ENCODE assay signal across 8 mouse cellular contexts in genomic region chr3:122312078-122312477, GRCm38 (mm10). TPM values are rescaled to one million over a fixed set of nuclear protein-coding genes. Genes with fewer than 3 reads are reported as not detected.
DNase-seq lines count a peak whose midpoint lies in the region; ATAC-seq and TF ChIP-seq lines count a peak whose summit lies in the region.

No protein-coding gene starts in this region.

- ATAC-seq in embryonic facial prominence, embryonic 11.5 days (replicated peaks; ENCODE audit: insufficient number of reproducible peaks, low FRiP score, low TSS enrichment, low read depth): no peak; the same call in 1 of the 2 replicates
- peak; percentile 86 for ATAC-seq in megakaryocyte progenitor cell, adult 5-6 weeks (replicated peaks; ENCODE audit: poor library complexity)

- WGBS in embryonic facial prominence, embryonic 11.5 days: 24% methylated on average over 2 of the region's 2 CpGs

- no peaks in the 10 kb centered on the region for H3K27me3 ChIP-seq in CH12.LX (replicated peaks)
- H3K27me3 ChIP-seq in embryonic facial prominence, embryonic 11.5 days (ENCODE audit: control insufficient read depth, insufficient read depth, low read length): no peaks in the 10 kb centered on the region

- no peak overlapping the region for H3K4me3 ChIP-seq in CH12.LX (replicated peaks in 1 of 3; ENCODE audit: low read depth in 2 of 3, low read length in 2 of 3, poor library complexity in 1 of 3)
- no peak overlapping the region for H3K4me3 ChIP-seq in embryonic facial prominence, embryonic 11.5 days (ENCODE audit: low read depth, low read length)

- peaks cover 8 to 35% of the 10 kb centered on the region in 2 experiments; a peak in 3 of 4 replicates for H3K4me1 ChIP-seq in CH12.LX (ENCODE audit: control insufficient read depth in 1 of 2, insufficient read depth in 2 of 2)
- no peaks in the 10 kb centered on the region for H3K4me1 ChIP-seq in embryonic facial prominence, embryonic 11.5 days (ENCODE audit: control insufficient read depth, insufficient read depth, low read length)

- no peak overlapping the region for H3K9ac ChIP-seq in CH12.LX (ENCODE audit: insufficient read depth, low read depth)
- no peak overlapping the region for H3K9ac ChIP-seq in embryonic facial prominence, embryonic 11.5 days (replicated peaks; ENCODE audit: low read length)

- no peak overlapping the region for H3K4me2 ChIP-seq in CH12.LX (ENCODE audit: insufficient read depth, low read depth, poor library complexity, severe bottlenecking)
- no peak overlapping the region for H3K4me2 ChIP-seq in embryonic facial prominence, embryonic 11.5 days (ENCODE audit: low read depth, low read length)

- H3K36me3 ChIP-seq in CH12.LX (replicated peaks in 1 of 2; ENCODE audit: control insufficient read depth in 1 of 2, insufficient read depth in 1 of 2, low read length in 1 of 2): no peaks in the 10 kb centered on the region
- no peaks in the 10 kb centered on the region for H3K36me3 ChIP-seq in embryonic facial prominence, embryonic 11.5 days (replicated peaks; ENCODE audit: control insufficient read depth, insufficient read depth, low read depth, low read length)

- in situ Hi-C loops in CH12.LX (cut with MboI; ENCODE audit: low pct_ligation_motif_present, low pct_unique_long_range_greater_than_20kb, low sequenced_read_pairs): no loop called here

- no peaks in the 10 kb centered on the region for H3K9me3 ChIP-seq in CH12.LX (replicated peaks; ENCODE audit: low read length)
- H3K9me3 ChIP-seq in embryonic facial prominence, embryonic 11.5 days (replicated peaks; ENCODE audit: control insufficient read depth, low read length): no peaks in the 10 kb centered on the region

- no peaks in the 10 kb centered on the region for H3K79me2 ChIP-seq in CH12.LX (replicated peaks; ENCODE audit: control insufficient read depth, extremely low read depth, insufficient read depth, poor library complexity, severe bottlenecking)

- TF ChIP-seq RAD21 in CH12.LX (IDR thresholded peaks at IDR 0.05; ENCODE audit: low read depth, low read length): peak; percentile 98

- dilution Hi-C loops in CH12.LX (cut with MboI; ENCODE audit: extremely low pct_ligation_motif_present, extremely low pct_unique_long_range_greater_than_20kb, low sequenced_read_pairs): no loop called here

- H3K27ac ChIP-seq in CH12.LX (ENCODE audit: insufficient read depth, low read depth): no peak overlapping the region
- H3K27ac ChIP-seq in embryonic facial prominence, embryonic 11.5 days (replicated peaks; ENCODE audit: low read depth, low read length): no peak overlapping the region

- intact Hi-C loops in heart, postnatal 14 days (cut with DNase I): loop anchor here (1.0 to 10.0 kb wide), 3 partner anchors 103 to 327 kb away; no protein-coding TSS in a partner anchor

- peak; percentile 91 to 98 for TF ChIP-seq CTCF in CH12.LX (conservative IDR thresholded peaks at IDR 0.05 in 1 of 2, IDR thresholded peaks at IDR 0.05 in 1 of 2; ENCODE audit: low read depth in 2 of 2, low read length in 2 of 2)

- DNase-seq in CH12.LX (ENCODE audit: extremely low read depth): peak; percentile 80
- DNase-seq in adrenal gland, postnatal 36 days: peak; percentile 89 to 90
- peak; percentile 92 for DNase-seq in embryonic facial prominence, embryonic 11.5 days (ENCODE audit: low spot score)
- peak; percentile 85 to 92 for DNase-seq in heart, postnatal 14 days
- peak; percentile 89 for DNase-seq in layer of hippocampus, postnatal 10 days (ENCODE audit: low spot score in 2 of 2)
- DNase-seq in right cerebral cortex, adult 2 months (ENCODE audit: low spot score in 2 of 2): peak; percentile 92 to 93
- peak; percentile 89 for DNase-seq in urinary bladder, postnatal 14 days (ENCODE audit: low spot score)

- TF ChIP-seq EP300 in CH12.LX (IDR thresholded peaks at IDR 0.05; ENCODE audit: low read length): no peak

- TF ChIP-seq POLR2A in CH12.LX (IDR thresholded peaks at IDR 0.05; ENCODE audit: low read depth, low read length): no peak

TF ChIP-seq in CH12.LX, 34 proteins besides CTCF, POLR2A, EP300 and RAD21:
- TF ChIP-seq USF1 (IDR thresholded peaks at IDR 0.05; ENCODE audit: low read depth, low read length): no peak
- no peak for TF ChIP-seq UBTF (IDR thresholded peaks at IDR 0.05; ENCODE audit: low read depth, low read length)
- no peak for TF ChIP-seq ETS1 (conservative IDR thresholded peaks at IDR 0.05; ENCODE audit: low read depth, low read length)
- no peak for TF ChIP-seq CHD2 (IDR thresholded peaks at IDR 0.05; ENCODE audit: low read length)
- no peak for TF ChIP-seq CHD1 (IDR thresholded peaks at IDR 0.05; ENCODE audit: low read depth, low read length)
- TF ChIP-seq RCOR1 (conservative IDR thresholded peaks at IDR 0.05; ENCODE audit: low read depth, low read length): 0 out of 2 replicates have a peak, but pooled peaks have one; percentile 18
- TF ChIP-seq NELFE (IDR thresholded peaks at IDR 0.05; ENCODE audit: low read depth, low read length): peak; percentile 53; the same call in 1 of the 2 replicates
- TF ChIP-seq USF2 (conservative IDR thresholded peaks at IDR 0.05; ENCODE audit: low read depth, low read length): no peak
- no peak for TF ChIP-seq ZMIZ1 (IDR thresholded peaks at IDR 0.05; ENCODE audit: low read depth, low read length)
- TF ChIP-seq ZC3H11A (IDR thresholded peaks at IDR 0.05; ENCODE audit: low read depth, low read length): peak; percentile 98
- no peak for TF ChIP-seq MEF2A (IDR thresholded peaks at IDR 0.05; ENCODE audit: borderline replicate concordance, low read depth, low read length)
- TF ChIP-seq PAX5 (IDR thresholded peaks at IDR 0.05; ENCODE audit: low read length): no peak
- TF ChIP-seq ZKSCAN1 (IDR thresholded peaks at IDR 0.05; ENCODE audit: borderline replicate concordance, low read depth, low read length): no peak
- no peak; the same call in 1 of the 2 replicates for TF ChIP-seq JUN (IDR thresholded peaks at IDR 0.05; ENCODE audit: insufficient read depth, low read depth, low read length)
- TF ChIP-seq NRF1 (IDR thresholded peaks at IDR 0.05; ENCODE audit: low read depth, low read length): no peak
- TF ChIP-seq JUND (conservative IDR thresholded peaks at IDR 0.05; ENCODE audit: low read depth, low read length): no peak
- 0 out of 2 replicates have a peak, but pooled peaks have one; percentile 29 for TF ChIP-seq ZNF384 (IDR thresholded peaks at IDR 0.05; ENCODE audit: low read depth, low read length)
- no peak for TF ChIP-seq IRF4 (IDR thresholded peaks at IDR 0.05; ENCODE audit: low read depth, low read length)
- no peak for TF ChIP-seq BHLHE40 (IDR thresholded peaks at IDR 0.05; ENCODE audit: low read depth, low read length)
- no peak for TF ChIP-seq GABPA (IDR thresholded peaks at IDR 0.05; ENCODE audit: insufficient replicate concordance, low read depth, low read length)
- TF ChIP-seq MXI1 (IDR thresholded peaks at IDR 0.05; ENCODE audit: low read depth, low read length): no peak
- TF ChIP-seq SMC3 (IDR thresholded peaks at IDR 0.05; ENCODE audit: low read depth, low read length): peak; percentile 99
- no peak for TF ChIP-seq TCF12 (IDR thresholded peaks at IDR 0.05; ENCODE audit: low read depth, low read length)
- no peak for TF ChIP-seq POLR2AphosphoS2 (IDR thresholded peaks at IDR 0.05; ENCODE audit: low read depth, low read length)
- no peak for TF ChIP-seq E2F4 (IDR thresholded peaks at IDR 0.05; ENCODE audit: insufficient replicate concordance, low read depth, low read length)
- no peak for TF ChIP-seq KAT2A (IDR thresholded peaks at IDR 0.05; ENCODE audit: insufficient replicate concordance, low read length)
- no peak for TF ChIP-seq HCFC1 (IDR thresholded peaks at IDR 0.05; ENCODE audit: low read depth, low read length)
- no peak for TF ChIP-seq ELF1 (IDR thresholded peaks at IDR 0.05; ENCODE audit: low read depth, low read length)
- TF ChIP-seq MYC (IDR thresholded peaks at IDR 0.05; ENCODE audit: low read depth, low read length): no peak
- TF ChIP-seq TBP (conservative IDR thresholded peaks at IDR 0.05; ENCODE audit: low read depth, low read length): no peak
- TF ChIP-seq MAX (IDR thresholded peaks at IDR 0.05; ENCODE audit: low read length): no peak
- no peak for TF ChIP-seq SIN3A (IDR thresholded peaks at IDR 0.05; ENCODE audit: low read length)
- TF ChIP-seq MAZ (IDR thresholded peaks at IDR 0.05; ENCODE audit: low read depth, low read length): no peak
- no peak for TF ChIP-seq MAFK (IDR thresholded peaks at IDR 0.05; ENCODE audit: insufficient replicate concordance, low read length)

RNA-seq across cellular contexts. Expression of gene Bcar3, which starts 18.1 kb away (rescaled TPM):
- total RNA-seq in CH12.LX (2012; rRNA removed): 47.4 and 56.9 TPM in 2 replicates
- 52.0 and 54.6 TPM in 2 replicates for total RNA-seq in CH12.LX (2014; rRNA removed)
- 55.9 and 61.2 TPM in 2 replicates for polyA plus RNA-seq in CH12.LX (2012; ENCODE audit: insufficient read length, low read depth)
- 10 to 100 TPM; 57.8 to 66.6 TPM for total RNA-seq in adrenal gland, postnatal 36 days (2021)
- polyA plus RNA-seq in embryonic facial prominence, embryonic 11.5 days (2014; fragmentation: Nextera tagmentation; extraction: Ambion mirVana): 8.4 and 10.3 TPM in 2 replicates
- 1 to 10 TPM; 8.0 to 9.0 TPM for total RNA-seq in heart, postnatal 14 days (2021)
- total RNA-seq in layer of hippocampus, postnatal 10 days (2021): 1 to 10 TPM; 6.1 to 7.0 TPM
- 1.0 and 1.6 TPM in 2 replicates for total RNA-seq in megakaryocyte progenitor cell, adult 5-6 weeks (2015)
- total RNA-seq in megakaryocyte progenitor cell, adult 5-6 weeks (2017): 1.6 and 5.0 TPM in 2 replicates

RNA-seq across cellular contexts. Expression of gene Dnttip2, which starts 37.9 kb away (rescaled TPM):
- 41.9 and 62.3 TPM in 2 replicates for total RNA-seq in CH12.LX (2012; rRNA removed)
- total RNA-seq in CH12.LX (2014; rRNA removed): 65.2 and 72.7 TPM in 2 replicates
- 121 and 141 TPM in 2 replicates for polyA plus RNA-seq in CH12.LX (2012; ENCODE audit: insufficient read length, low read depth)
- 10 to 100 TPM; 39.8 to 44.5 TPM for total RNA-seq in adrenal gland, postnatal 36 days (2021)
- 106 and 115 TPM in 2 replicates for polyA plus RNA-seq in embryonic facial prominence, embryonic 11.5 days (2014; fragmentation: Nextera tagmentation; extraction: Ambion mirVana)
- total RNA-seq in heart, postnatal 14 days (2021): 10 to 100 TPM; 23.9 to 24.1 TPM
- total RNA-seq in layer of hippocampus, postnatal 10 days (2021): 10 to 100 TPM; 27.3 to 28.6 TPM
- total RNA-seq in megakaryocyte progenitor cell, adult 5-6 weeks (2015): 148 and 164 TPM in 2 replicates
- total RNA-seq in megakaryocyte progenitor cell, adult 5-6 weeks (2017): 121 and 132 TPM in 2 replicates

Comparison
In these comparisons a context has a peak if more than half of its experiments do, and no peak if none do; other contexts are left out.
1. RNA of gene Bcar3, which starts 18.1 kb away (total RNA-seq): 57.8 to 66.6 TPM in adrenal gland, postnatal 36 days and 47.4 to 56.9 TPM in CH12.LX; 8.0 to 9.0 TPM in heart, postnatal 14 days, 6.1 to 7.0 TPM in layer of hippocampus, postnatal 10 days and 1.0 to 5.0 TPM in megakaryocyte progenitor cell, adult 5-6 weeks; every median in the first group is over 4 times any median in the second.
2. Peak in every context shown above with its lines, with median percentiles within 50 percentile points of each other: DNase-seq.